Comparison of ENCODE assay signal across 16 mouse cellular contexts in the genomic region with DNA sequence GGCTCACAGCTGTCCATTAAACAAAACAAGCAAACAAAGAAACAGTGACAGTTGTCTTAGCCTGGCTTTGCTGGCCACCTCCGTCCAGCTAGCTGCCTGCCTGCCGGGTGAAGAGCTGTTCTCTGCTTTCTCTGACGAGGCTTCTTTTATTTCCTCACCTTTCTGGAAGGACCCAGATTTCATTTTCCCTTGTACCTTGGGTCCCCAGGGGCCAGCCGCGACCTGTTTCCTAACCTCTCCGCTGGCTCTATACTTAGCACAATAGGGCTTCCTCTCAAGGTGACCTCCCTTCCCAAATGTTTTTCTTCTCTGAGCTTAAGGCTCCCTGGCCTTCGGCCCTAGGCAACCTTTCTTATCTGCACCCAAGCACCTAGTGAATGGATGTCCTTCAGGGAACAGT. TPM values are rescaled to one million over a fixed set of nuclear protein-coding genes. Genes with fewer than 3 reads are reported as not detected.
A peak's percentile ranks its signal among the peaks of the same experiment; 100 is the strongest.
DNase-seq lines count a peak whose midpoint lies in the region; ATAC-seq lines count a peak whose summit lies in the region.
"Had no signal": no experiment of that assay in that cellular context is flagged by ENCODE, and none has a peak within 500 bp of the region (broad histone marks: within the 10 kb centered on the region; RNA-seq: fewer than 3 reads in every experiment).

No protein-coding gene starts in this region.

- no peaks in the 10 kb centered on the region for H3K27me3 ChIP-seq in kidney, embryonic 15.5 days
- H3K27me3 ChIP-seq: forebrain, embryonic 13.5 days; liver, embryonic 15.5 days had no signal

- no peak overlapping the region for H3K4me3 ChIP-seq in kidney, embryonic 15.5 days (replicated peaks)
- H3K4me3 ChIP-seq: forebrain, embryonic 13.5 days; liver, embryonic 15.5 days; myocyte had no signal

- no peak overlapping the region for H3K9ac ChIP-seq in kidney, embryonic 15.5 days
- H3K9ac ChIP-seq: forebrain, embryonic 13.5 days; liver, embryonic 15.5 days had no signal

- H3K27ac ChIP-seq in kidney, embryonic 15.5 days = 0 out of 2 replicates have a peak overlapping the region, but pooled peaks have one; percentile 7
- H3K27ac ChIP-seq: forebrain, embryonic 13.5 days; liver, embryonic 15.5 days had no signal

- no peak for ATAC-seq in kidney, embryonic 15.5 days (replicated peaks; ENCODE audit: low FRiP score)
- ATAC-seq: forebrain, embryonic 13.5 days had no signal

- H3K4me1 ChIP-seq in kidney, embryonic 15.5 days = peaks cover 34% of the 10 kb centered on the region; the same call in 1 of the 2 replicates

- no peaks in the 10 kb centered on the region for H3K36me3 ChIP-seq in kidney, embryonic 15.5 days
- H3K36me3 ChIP-seq: G1E; liver, embryonic 15.5 days had no signal

- peak; percentile 53 for DNase-seq in kidney, adult 18-20 months
- no peak for DNase-seq in kidney, postnatal 4 days
- peak; percentile 83 for DNase-seq in adrenal gland, postnatal 14 days
- DNase-seq in heart, adult 8-10 months (ENCODE audit: low spot score) = peak; percentile 81
- DNase-seq in right cerebral cortex, postnatal 25 days = no peak
- no peak for DNase-seq in yolk sac, embryonic 10.5 days (ENCODE audit: low spot score)
- DNase-seq: cerebellum, adult 11-12 months; thymus, postnatal 25 days had no signal

- 56% methylated on average over 7 of the region's 7 CpGs for WGBS in kidney, embryonic 15.5 days

- no peaks in the 10 kb centered on the region for H3K9me3 ChIP-seq in kidney, embryonic 15.5 days (replicated peaks)
- H3K9me3 ChIP-seq: forebrain, embryonic 13.5 days; G1E; liver, embryonic 15.5 days had no signal

- H3K4me2 ChIP-seq in kidney, embryonic 15.5 days = no peak overlapping the region
- H3K4me2 ChIP-seq: forebrain, embryonic 13.5 days; liver, embryonic 15.5 days had no signal

RNA-seq across cellular contexts. Expression of gene Rgcc, which starts 23.5 kb away (rescaled TPM):
- total RNA-seq in adrenal gland, postnatal 14 days (2021) = 172 and 203 TPM in 2 replicates
- total RNA-seq in heart, adult 8-10 months (2022) = 10 to 100 TPM; 34.3 to 72.1 (median 56.2) TPM
- polyA plus RNA-seq in kidney, embryonic 15.5 days (2015; fragmentation: Nextera tagmentation; extraction: Ambion mirVana) = 28.7 and 29.7 TPM in 2 replicates
- total RNA-seq: G1E had no signal
- polyA plus RNA-seq: G1E had no signal

RNA-seq across cellular contexts. Expression of gene Zfp957, which starts 30.8 kb away (rescaled TPM):
- not detected in 2 replicates for total RNA-seq in adrenal gland, postnatal 14 days (2021)
- not detected for total RNA-seq in heart, adult 8-10 months (2022)
- polyA plus RNA-seq in kidney, embryonic 15.5 days (2015; fragmentation: Nextera tagmentation; extraction: Ambion mirVana) = 0.14 TPM in 1 of 2 replicates, not detected in the other
- total RNA-seq: G1E; left cerebral cortex, postnatal 36 days; megakaryocyte progenitor cell, adult 5-6 weeks had no signal
- polyA plus RNA-seq: forebrain, embryonic 13.5 days; G1E; heart, embryonic 14.5 days; liver, embryonic 15.5 days; myocyte had no signal

Comparison
In these comparisons a context has a peak if more than half of its experiments do, and no peak if none do; other contexts are left out.
1. DNase-seq: peak in kidney, adult 18-20 months (single experiment), adrenal gland, postnatal 14 days (single experiment) and heart, adult 8-10 months (single experiment); none in kidney, postnatal 4 days (0 of 2), right cerebral cortex, postnatal 25 days (single experiment) and yolk sac, embryonic 10.5 days (single experiment).